Mouse (Mus musculus) v-Abl transformed pro-B cells (cell line): ENCODE results near the gene Plekha6.

Experiments used
- in situ Hi-C, 2 experiments: fragments of 400-800 bp; cut with MboI; formaldehyde crosslinking; loops; one replicate each; pipeline ENCODE4 v1.15.1; 2025; ENCODE audit not compliant: unreplicated experiment in 2 of 2

Plekha6 gene

GRCm38 (mm10) chr1:133208086-133208815, 44.2 kb downstream of the Plekha6 start:
- in situ Hi-C loops, result no loop called here

GRCm38 (mm10) chr1:133209036-133209435, 45.0 kb downstream of the Plekha6 start:
- in situ Hi-C loops, result no loop called here

DNA sequence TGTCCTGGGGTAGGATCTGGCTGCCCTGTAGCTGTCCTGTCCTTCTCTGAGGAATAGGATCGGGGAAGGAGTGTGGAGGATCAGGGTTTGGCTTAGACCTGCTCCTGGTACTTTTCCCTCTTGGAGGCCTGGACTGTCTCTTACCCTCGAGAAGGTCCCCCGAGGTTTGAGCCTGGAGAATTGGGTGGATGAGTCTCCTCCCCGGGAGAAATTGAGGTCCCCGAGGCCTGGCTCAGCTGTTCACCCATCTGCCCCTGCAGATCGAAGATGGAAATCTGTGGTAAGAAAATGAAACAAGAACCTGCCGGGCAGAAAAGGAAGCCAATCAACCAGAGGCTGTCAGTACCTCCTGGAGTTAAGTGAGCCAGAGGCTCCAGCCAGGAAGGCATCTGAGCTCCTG, 45.5 kb downstream of the Plekha6 start:
- in situ Hi-C loops, result no loop called here

GRCm38 (mm10) chr1:133209901-133210516, 46.0 kb downstream of the Plekha6 start:
- in situ Hi-C loops, result no loop called here

GRCm38 (mm10) chr1:133210766-133211165, 46.8 kb downstream of the Plekha6 start:
- in situ Hi-C loops, result no loop called here

DNA sequence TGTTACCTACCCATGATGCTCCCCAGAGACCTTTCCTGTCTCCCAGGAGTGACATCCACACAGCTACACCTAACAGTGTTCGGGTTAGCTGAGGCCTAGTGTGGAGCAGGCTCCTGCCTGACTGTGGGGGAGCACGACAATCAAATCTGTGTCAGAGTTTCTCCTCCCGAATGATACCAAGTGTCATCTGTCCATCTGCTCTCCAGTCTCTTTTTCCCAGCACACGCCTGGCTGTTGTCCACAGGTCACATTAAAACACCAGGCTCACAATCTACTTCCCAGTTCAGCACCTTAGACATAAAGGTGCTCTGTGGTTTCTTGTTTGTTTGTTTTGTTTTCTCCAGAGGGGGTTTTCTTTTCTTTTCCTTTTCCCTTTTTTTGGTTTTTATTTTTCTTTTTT, 48.3 kb downstream of the Plekha6 start:
- in situ Hi-C loops, result no loop called here

- in situ Hi-C loops, result no loop called here
Measured at GRCm38 (mm10) chr1:133213098-133213497, 49.1 kb downstream of the Plekha6 start.

GRCm38 (mm10) chr1:133213901-133214300, 49.9 kb downstream of the Plekha6 start:
- in situ Hi-C loops, result no loop called here

- in situ Hi-C loops, result no loop called here
Measured at GRCm38 (mm10) chr1:133214672-133215359, 50.8 kb downstream of the Plekha6 start.

GRCm38 (mm10) chr1:133215360-133215700, 51.3 kb downstream of the Plekha6 start:
- in situ Hi-C loops, result no loop called here

- in situ Hi-C loops, result no loop called here
Measured at GRCm38 (mm10) chr1:133215753-133216152, 51.7 kb downstream of the Plekha6 start.

- in situ Hi-C loops, result no loop called here
Measured at GRCm38 (mm10) chr1:133217031-133217430, 53.0 kb downstream of the Plekha6 start.

DNA sequence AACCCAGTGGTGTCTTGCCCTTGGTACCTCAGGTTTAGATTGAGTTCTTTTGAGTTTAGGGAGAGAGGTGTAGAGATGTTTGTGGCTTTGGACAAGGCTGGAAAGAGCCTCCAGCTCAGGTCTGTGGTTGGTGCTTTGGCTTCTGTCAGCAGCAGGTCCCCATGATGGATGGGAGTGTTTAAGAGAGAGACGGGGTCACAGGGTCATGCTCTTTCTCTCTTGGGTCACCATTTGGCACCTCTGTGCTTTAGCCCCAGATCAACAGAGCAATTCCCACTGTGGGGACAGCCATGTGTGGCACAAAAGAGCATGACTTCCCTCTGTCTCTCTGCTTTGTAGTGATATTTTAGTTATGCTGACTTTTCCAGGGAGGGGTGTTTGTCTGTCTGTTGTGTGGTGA, 55.1 kb downstream of the Plekha6 start:
- in situ Hi-C loops, result no loop called here

DNA sequence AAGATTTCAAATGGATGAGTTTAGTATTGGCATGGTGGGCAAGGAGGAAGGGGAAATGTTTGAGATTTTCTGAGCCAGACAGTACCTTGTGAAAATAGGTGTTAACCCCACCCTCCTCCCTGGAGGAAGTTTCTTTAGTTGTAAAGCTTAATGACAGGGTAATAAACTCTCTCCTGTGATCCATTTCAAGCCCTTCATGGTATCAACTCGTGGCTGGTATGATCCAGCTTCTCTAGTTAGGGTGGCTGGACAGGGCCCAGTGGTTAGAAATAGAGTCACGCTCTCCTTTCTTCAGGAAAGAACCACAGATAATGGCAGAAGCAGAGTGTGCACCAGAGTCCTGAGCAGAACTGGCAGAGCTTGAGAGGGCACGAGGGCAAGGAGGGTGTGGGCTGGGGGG, 57.4 kb downstream of the Plekha6 start:
- in situ Hi-C loops, result no loop called here

DNA sequence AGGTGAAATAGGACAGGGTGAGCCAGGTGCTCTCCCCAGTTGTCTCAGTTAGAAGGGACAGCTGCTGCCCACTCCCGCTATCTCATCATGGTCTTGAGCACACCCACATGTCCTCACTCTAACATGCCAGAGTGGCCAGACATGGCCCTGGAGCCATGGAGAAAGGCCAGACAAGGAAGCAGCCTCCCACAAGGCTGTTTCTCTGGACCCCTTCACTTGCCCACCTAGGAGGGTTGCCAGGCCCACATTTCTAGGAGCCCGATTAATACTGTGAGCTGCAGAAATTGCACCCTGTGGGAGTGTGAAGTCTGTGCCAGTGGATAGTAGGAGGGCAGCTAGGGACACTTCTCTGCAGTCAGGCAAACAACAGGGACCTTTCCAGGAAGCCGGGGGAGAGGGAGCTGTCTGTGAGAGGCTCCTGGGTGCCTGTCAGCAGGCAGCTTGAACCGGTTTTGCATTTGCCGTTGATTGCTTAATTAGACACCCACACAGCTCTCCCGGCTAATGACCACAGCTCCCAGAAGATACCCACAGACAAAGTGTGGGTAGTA, 58.5 kb downstream of the Plekha6 start:
- in situ Hi-C loops, result no loop called here

- in situ Hi-C loops, result no loop called here
Measured at GRCm38 (mm10) chr1:133224674-133225073, 60.7 kb downstream of the Plekha6 start.

- in situ Hi-C loops, result no loop called here
Measured at GRCm38 (mm10) chr1:133225137-133225536, 61.1 kb downstream of the Plekha6 start.

DNA sequence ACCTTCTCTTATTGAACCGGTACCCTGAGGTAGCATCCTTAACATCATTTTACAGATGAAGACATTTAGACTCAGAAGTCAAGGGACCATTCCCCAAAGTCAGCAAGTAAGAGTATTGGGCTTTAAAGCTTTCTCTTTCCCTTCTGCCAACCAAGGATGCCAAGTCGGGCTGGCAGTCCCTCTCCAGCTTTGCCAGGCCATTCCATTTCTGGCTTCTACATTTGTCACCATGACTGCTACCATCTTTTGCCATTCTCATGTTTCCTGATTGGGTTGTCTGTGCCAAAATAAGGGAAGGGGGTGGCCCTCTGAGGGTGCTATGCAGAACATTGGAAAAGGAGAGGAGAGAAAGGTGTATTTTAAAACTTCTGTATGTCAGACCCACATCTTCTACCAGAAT, 61.6 kb downstream of the Plekha6 start:
- in situ Hi-C loops, result no loop called here

DNA sequence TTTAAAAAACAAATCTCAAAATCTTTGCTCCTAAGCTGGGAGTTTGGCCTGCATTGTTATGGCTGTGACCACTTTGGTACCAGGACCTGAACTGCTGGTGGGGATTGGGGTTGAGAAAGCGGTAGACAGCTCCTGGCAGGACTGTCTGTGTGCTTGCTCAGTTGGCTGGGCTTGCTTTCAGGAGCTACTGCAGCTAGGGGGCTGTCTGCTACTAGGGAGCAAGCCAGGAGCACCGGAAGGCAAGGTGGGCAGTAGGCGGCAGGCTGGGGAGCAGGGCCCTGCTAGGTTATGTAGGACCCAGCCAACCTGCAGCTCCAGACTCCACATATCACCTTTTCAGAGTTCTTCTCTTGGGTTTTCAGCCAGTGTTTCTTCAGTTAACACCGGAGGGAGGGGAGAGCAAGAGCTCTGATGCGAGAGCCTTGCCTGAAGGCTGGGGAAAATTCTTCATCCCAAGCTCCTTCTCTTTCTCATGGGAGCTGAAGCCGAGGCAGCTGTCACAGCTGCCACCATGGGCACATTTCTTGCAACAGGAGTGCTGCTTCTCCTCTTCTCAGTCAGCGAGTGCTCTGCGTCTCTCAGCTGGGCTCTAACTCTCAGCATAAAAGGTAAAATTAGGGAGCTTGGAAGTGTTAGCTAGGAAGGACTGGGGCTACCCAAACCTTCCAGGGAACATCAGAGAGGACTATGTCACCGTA, 62.1 kb downstream of the Plekha6 start:
- in situ Hi-C loops, result no loop called here

DNA sequence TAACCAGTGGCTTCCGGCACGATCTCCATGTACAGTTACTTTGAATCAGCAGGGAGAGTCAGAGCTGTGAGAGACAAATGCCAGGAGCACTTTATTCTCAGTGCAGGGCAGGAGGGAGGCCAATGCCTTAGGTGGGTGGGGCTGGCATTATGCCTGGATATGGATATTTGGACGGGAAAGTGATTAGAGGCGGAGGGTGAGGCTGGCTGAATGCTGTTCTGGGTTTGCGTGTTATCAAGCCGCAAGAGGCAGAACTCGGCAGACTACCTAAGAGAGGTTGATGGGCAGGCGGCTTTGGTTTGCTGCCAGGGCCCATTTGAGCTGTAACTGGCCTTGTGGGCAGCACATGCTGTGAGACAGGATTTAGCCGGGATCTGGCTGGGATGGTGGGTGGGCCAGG, 62.9 kb downstream of the Plekha6 start:
- in situ Hi-C loops, result no loop called here

- in situ Hi-C loops, result no loop called here
Measured at GRCm38 (mm10) chr1:133227378-133227777, 63.4 kb downstream of the Plekha6 start.
